Mouse (Mus musculus) cerebellum, adult 2 months (tissue): ENCODE data around the gene Cbarp.

Experiments used
- CTCF ChIP-seq: fragments of 200-500 bp; IDR thresholded peaks from 2 replicates; pipeline ENCODE4 v1.5.1; 2011; ENCODE audit warnings: low read depth, mild to moderate bottlenecking, control low read depth, low read length, moderate library complexity, borderline replicate concordance; ENCODE audit not compliant: insufficient read depth
- POLR2A ChIP-seq: fragments of 200-500 bp; IDR thresholded peaks from 2 replicates; pipeline ENCODE4 v1.6.1; 2011; ENCODE audit warnings: low read length, control low read depth, borderline replicate concordance; ENCODE audit not compliant: insufficient read depth

- TF ChIP-seq POLR2A (no peak), CTCF (no peak)
Measured at GRCm38 (mm10) chr10:80092690-80093089, 47.9 kb downstream of the Cbarp start.
